Mouse (Mus musculus) activated CD4-positive, CD25-positive, alpha-beta regulatory T cell (primary cell): ENCODE measurements around the gene Gm10722. TPM values are rescaled to one million over a fixed set of nuclear protein-coding genes. Genes with fewer than 3 reads are reported as not detected.

Experiments used
- polyA plus RNA-seq, 2 experiments: library from polyadenylated mRNA; unstranded; fragments of 100-300 nt; shearing (Covaris generic); gene quantifications; one replicate each; pipeline ENCODE4 v1.2.1; 2017

Gm10722 gene
- polyA plus RNA-seq, result 1 to 10 TPM; 1.4 to 3.3 TPM

GRCm38 (mm10) chr9:3000445-3000972 lies at the start of gene Gm10722:
Gene Gm10722, plus strand, starts transcription at chr9:3000922.

DNA sequence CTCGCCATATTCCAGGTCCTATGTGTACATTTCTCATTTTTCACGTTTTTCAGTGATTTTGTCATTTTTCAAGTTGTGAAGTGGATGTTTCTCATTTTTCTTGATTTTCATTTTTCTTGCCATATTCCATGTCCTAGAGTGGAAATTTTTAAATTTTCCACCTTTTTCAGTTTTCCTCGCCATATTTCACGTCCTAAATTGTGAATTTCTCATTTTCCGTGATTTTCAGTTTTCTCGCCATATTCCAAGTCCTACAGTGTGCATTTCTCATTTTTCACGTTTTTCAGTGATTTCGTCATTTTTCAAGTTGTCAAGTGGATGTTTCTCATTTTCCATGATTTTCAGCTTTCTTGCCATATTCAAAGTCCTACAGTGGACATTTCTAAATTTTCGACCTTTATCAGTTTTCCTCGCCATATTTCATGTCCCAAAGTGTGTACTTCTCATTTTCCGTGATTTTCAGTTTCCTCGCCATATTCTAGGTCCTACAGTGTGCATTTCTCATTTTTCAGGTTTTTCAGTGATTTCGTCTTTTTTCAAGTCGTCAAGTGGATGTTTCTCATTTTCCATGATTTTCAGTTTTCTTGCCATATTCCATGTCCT lies 2.2 kb downstream of the Gm10722 start, which contains the start of gene Gm11168:
TSS of gene Gm11168 (plus strand) at position 553 of the 603 bp plus-strand sequence.

DNA sequence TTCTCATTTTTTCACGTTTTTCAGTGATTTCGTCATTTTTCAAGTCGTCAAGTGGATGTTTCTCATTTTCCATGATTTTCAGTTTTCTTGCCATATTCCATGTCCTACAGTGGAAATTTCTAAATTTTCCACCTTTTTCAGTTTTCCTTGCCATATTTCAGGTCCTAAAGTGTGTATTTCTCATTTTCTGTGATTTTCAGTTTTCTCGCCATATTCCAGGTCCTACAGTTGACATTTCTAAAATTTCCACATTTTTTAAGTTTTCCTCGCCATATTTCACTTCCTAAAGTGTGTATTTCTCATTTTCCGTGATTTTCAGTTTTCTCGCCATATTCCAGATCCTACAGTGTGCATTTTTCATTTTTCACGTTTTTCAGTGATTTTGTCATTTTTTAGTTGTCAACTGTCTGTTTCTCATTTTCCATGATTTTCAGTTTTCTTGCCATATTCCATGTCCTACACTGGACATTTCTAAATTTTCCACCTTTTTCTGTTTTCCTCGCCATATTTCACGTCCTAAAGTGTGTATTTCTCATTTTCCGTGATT lies 12.1 kb downstream of the Gm10722 start, which contains the start of gene Gm10721:
TSS of gene Gm10721 (plus strand) at position 408 of the 547 bp plus-strand sequence.

DNA sequence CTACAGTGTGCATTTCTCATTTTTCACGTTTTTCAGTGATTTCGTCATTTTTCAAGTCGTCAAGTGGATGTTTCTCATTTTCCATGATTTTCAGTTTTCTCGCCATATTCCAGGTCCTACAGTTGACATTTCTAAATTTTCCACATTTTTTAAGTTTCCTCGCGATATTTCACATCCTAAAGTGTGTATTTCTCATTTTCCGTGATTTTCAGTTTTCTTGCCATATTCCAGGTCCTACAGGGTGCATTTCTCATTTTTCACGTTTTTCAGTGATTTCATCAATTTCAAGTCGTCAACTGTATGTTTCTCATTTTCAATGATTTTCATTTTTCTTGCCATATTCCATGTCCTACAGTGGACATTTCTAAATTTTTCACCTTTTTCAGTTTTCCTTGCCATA lies 14.6 kb downstream of the Gm10722 start, which contains the start of gene Gm10720:
TSS of gene Gm10720 (plus strand) at position 301 of the 400 bp plus-strand sequence.

GRCm38 (mm10) chr9:3017108-3017507 lies 16.4 kb downstream of the Gm10722 start, which contains the start of gene Gm10719:
Gene Gm10719, plus strand, starts transcription at chr9:3017408.

GRCm38 (mm10) chr9:3023312-3023984 lies 22.7 kb downstream of the Gm10722 start, which contains the start of gene Gm10718:
Gene Gm10718, plus strand, starts transcription at chr9:3023547.

GRCm38 (mm10) chr9:3024912-3025467 lies 24.3 kb downstream of the Gm10722 start, which contains the start of gene Gm10717:
Gene Gm10717, plus strand, starts transcription at chr9:3025417.

DNA sequence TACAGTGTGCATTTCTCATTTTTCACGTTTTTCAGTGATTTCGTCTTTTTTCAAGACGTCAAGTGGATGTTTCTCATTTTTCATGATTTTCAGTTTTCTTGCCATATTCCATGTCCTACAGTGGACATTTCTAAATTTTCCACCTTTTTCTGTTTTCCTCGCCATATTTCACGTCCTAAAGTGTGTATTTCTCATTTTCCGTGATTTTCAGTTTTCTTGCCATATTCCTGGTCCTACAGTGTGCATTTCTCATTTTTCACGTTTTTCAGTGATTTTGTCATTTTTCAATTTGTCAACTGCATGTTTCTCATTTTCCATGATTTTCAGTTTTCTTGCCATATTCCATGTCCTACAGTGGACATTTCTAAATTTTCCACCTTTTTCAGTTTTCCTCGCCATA lies 33.6 kb downstream of the Gm10722 start, which contains the start of gene Gm17535:
TSS of gene Gm17535 (plus strand) at position 301 of the 400 bp plus-strand sequence.

DNA sequence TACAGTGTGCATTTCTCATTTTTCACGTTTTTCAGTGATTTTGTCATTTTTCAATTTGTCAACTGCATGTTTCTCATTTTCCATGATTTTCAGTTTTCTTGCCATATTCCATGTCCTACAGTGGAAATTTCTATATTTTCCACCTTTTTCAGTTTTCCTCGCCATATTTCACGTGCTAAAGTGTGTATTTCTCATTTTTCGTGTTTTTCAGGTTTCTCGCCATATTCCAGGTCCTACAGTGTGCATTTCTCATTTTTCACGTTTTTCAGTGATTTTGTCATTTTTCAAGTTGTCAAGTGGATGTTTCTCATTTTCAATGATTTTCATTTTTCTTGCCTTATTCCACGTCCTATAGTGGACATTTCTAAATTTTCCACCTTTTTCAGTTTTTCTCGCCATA lies 35.9 kb downstream of the Gm10722 start, which contains the start of gene Gm10715:
TSS of gene Gm10715 (plus strand) at position 301 of the 400 bp plus-strand sequence.

Other genes with a start within 250 kb of the Gm10722 start
- 1 to 10 TPM; 1.6 to 8.1 TPM for gene Gm11168, start 2.4 kb downstream of the Gm10722 start, polyA plus RNA-seq
- under 1 TPM; 0.61 to 0.81 TPM for gene Gm10721, start 12.2 kb downstream of the Gm10722 start, polyA plus RNA-seq
- 1 to 10 TPM in 1 of 2 experiments, not detected in 1; 2.2 TPM for gene Gm10720, start 14.7 kb downstream of the Gm10722 start, polyA plus RNA-seq
- 1 to 10 TPM; 3.3 to 7.2 TPM for gene Gm10719, start 16.5 kb downstream of the Gm10722 start, polyA plus RNA-seq
- 1 to 10 TPM in 1 of 2 experiments, under 1 TPM in 1; 0.87 to 6.3 TPM for gene Gm10718, start 22.6 kb downstream of the Gm10722 start, polyA plus RNA-seq
- gene Gm10717, start 24.5 kb downstream of the Gm10722 start, polyA plus RNA-seq, result 10 to 100 TPM in 1 of 2 experiments, 1 to 10 TPM in 1; 7.4 to 24.4 TPM
- gene Gm17535, start 33.7 kb downstream of the Gm10722 start, polyA plus RNA-seq, result under 1 TPM; 0.80 to 0.87 TPM
- not detected for gene Gm10715, start 36.0 kb downstream of the Gm10722 start, polyA plus RNA-seq